Mouse (Mus musculus) cortical plate, adult 2 months (tissue): ENCODE measurements around the gene Btbd2.
A peak's percentile ranks its signal among the peaks of the same experiment; 100 is the strongest.

ENCODE experiments used
- CTCF ChIP-seq: fragments of 200-500 bp; IDR thresholded peaks from 2 replicates; pipeline ENCODE4 v1.5.1; 2011; ENCODE audit warnings: mild to moderate bottlenecking, control low read depth, low read length; ENCODE audit not compliant: insufficient read depth; ENCODE audit errors: extremely low read depth
- POLR2A ChIP-seq: fragments of 200-500 bp; IDR thresholded peaks from 2 replicates; pipeline ENCODE4 v1.6.1; 2011; ENCODE audit warnings: mild to moderate bottlenecking, low read length, control low read depth; ENCODE audit not compliant: insufficient read depth; ENCODE audit errors: extremely low read depth

DNA sequence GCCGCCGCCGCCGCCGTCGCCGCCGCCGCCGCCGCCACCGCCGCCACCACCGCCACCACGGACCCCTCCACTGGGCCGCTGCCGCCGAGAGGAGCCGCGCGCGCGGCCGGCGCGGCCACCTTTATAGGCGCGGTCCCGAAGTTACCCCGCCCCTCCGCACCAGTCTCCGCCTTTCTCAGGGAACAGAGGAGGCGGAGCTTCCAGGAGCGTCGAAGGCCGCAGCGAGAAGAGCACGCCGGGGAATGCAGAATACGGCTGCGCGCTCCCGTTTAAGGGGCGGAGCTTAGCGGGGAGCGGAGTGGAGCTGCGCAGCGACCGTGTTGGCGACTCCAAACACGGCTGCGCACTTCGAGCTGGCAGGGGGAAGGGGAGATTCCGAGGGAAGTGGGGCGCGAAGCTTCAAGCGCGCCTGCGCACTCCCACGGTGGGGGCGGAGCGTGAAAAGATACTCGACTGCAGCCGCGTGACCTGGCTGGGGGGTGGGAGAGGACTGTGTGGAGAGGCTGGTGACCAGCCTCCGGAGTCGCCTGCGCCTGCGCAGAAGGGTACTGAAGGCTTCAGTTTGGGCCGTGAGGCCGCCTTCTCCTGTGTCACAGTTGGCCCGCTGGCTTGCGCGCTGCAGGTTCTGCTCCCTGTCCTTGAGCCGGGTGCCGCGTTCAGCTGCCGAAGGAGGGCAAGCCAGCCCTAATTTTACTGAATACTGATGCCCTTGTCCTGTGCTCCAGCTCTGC lies 19.5 kb upstream of the Btbd2 start:
- TF ChIP-seq CTCF: no peak
- peak; percentile 99 for TF ChIP-seq POLR2A
